Mouse (Mus musculus): Measurements from ENCODE around the gene Bin2.
A peak's percentile ranks its signal among the peaks of the same experiment; 100 is the strongest.

Bin2 gene

GRCm38 (mm10) chr15:100683041-100683440 is 13.7 kb upstream of the Bin2 start:
- peak; percentile 33 for DNase-seq (ENCODE audit: low read depth, low spot score)

GRCm38 (mm10) chr15:100681770-100682169 is 12.4 kb upstream of the Bin2 start:
- DNase-seq (ENCODE audit: low read depth, low spot score): no peak

DNA sequence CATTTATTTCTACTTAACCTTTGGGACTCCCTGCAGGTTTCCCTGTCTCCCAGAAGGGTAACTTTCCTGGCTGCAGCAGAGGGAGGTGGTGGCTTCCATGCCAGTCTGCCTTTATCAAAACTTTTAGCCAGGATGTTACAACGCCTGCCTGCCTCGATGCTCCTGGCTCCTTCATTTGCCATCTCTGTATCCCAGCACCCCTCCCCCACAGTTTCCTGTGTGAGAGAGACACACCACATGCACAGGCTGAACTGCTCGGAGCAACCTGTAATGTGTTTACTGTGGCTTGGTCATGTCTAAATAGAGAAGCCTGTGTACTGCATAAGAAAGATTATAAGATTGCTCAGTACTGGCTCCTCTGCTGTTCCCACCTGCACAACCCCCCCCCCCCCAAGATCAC is 11.0 kb upstream of the Bin2 start:
- DNase-seq (ENCODE audit: low read depth, low spot score): no peak

DNA sequence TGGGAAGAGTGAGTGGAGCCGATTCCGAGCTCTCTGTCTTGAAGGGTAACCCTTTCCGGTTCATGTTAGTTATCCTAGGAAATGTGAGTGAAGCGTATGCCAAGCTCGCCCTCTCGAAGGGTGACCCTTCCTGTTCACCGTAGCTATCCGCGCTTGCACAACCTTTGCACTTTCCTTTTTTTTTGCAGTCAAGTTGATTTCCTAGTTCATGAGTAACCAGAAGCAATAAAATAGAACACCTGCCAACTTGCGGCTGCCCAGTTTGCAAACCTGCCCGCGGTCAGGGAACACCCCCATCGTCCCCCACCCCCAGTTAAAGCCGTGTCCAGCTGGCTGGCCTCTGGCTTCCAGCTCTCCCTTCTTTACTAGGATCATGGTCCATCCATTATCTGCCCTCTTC is 9.7 kb upstream of the Bin2 start:
- no peak for DNase-seq (ENCODE audit: low read depth, low spot score)

DNA sequence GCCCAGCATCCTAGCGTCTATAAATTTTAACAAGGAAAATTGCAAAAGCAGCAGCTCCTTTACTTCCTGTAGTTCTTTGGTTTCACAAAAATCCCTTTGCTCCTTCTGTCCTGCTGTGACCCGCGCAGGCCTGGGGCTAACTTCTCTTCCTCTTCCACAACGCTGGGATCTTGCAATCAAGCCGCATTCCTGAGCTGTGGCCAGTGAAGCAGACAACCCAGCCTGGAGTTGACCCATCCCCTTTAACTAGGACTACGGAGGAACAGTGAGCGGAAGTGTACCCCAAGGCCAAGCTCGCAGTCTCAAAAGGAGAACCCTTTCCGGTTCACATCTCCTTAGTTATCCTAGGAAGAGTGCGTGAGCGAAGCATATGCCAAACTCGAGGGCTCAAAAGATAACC is 9.2 kb upstream of the Bin2 start:
- DNase-seq (ENCODE audit: low read depth, low spot score): no peak

GRCm38 (mm10) chr15:100677675-100678074 is 8.3 kb upstream of the Bin2 start:
- DNase-seq (ENCODE audit: low read depth, low spot score): no peak

GRCm38 (mm10) chr15:100676521-100676920 is 7.2 kb upstream of the Bin2 start:
- no peak for DNase-seq (ENCODE audit: low read depth, low spot score)

GRCm38 (mm10) chr15:100675486-100675885 is 6.1 kb upstream of the Bin2 start:
- no peak for DNase-seq (ENCODE audit: low read depth, low spot score)

- DNase-seq (ENCODE audit: low read depth, low spot score): no peak
Measured at GRCm38 (mm10) chr15:100674566-100674965, 5.2 kb upstream of the Bin2 start.

- DNase-seq (ENCODE audit: low read depth, low spot score): no peak
Measured at GRCm38 (mm10) chr15:100673585-100674391, 4.4 kb upstream of the Bin2 start.

DNA sequence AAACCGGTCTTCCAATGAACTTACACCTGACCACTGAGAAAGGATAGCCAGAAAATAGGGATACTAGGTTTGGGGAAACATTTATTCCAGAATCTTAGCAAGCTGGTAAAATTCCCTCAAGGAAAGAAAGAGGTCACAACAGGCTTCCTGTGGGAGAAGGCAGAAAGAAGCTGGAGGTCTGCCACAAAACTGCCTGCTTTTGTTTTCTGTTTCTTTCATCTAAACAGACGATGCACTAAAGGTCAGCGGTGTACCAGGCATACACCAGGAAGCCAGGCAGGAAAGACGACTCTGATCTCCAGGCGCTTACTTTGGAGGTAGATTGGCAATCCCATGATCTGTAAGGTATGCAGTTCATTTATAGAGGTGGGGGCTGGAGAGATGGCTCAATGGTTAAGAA is 1.5 kb upstream of the Bin2 start:
- no peak for DNase-seq (ENCODE audit: low read depth, low spot score)

- DNase-seq (ENCODE audit: low read depth, low spot score): no peak
Measured at GRCm38 (mm10) chr15:100670004-100670403, 651 bp upstream of the Bin2 start.

DNA sequence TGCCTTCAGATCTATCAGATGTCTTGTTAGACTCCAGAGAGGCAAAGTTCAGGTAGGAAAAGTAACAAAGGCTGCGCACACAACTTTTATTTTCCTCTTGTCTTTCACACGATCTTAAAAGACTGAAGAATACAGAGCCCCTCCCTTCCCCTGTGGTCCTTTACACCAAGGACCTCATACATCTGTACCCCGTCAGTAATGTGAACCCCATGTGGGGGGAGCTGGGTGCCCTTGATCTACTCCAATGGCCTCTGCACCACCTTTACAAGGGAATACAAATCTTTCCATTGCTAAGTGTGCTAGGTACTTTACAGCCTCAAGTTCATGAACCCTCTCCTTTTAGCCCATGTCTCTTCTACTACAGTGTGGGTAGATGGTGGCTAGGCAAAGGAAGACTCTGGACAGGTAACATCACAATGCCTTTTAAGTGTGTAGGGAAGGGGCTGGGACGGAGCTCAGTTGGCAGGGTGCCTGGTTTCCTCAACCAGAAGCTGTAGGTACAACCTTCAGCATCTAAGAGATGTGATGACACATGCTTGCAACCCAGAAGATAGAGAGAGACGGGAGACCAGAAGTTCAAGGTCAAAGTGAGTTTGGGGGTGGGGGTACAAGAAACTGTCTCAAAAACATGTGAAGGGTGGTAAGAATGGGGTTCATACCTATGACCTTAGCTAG is 1.3 kb downstream of the Bin2 start:
- no peak for DNase-seq (ENCODE audit: low read depth, low spot score)

- no peak for DNase-seq (ENCODE audit: low read depth, low spot score)
Measured at GRCm38 (mm10) chr15:100667420-100667819, 1.9 kb downstream of the Bin2 start.

DNA sequence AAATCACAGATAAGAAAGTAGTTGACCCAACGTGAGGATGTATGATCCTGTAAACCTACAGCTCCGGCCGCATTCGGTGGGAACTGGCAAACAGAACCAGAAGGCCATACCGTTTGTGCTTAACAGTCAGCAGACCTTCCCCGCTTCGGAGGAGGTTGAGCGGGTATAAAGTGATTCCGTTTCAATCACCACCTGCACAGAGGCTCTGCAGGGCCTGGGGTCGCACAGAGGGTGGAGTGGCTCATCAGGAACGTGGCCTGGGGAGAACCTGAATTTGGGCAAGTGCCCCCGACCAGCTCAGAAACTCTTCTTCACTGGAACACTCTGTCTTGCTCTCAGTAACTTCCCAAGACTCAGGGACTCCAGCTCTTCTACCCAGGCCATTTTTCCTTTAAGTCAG is 2.5 kb downstream of the Bin2 start:
- no peak for DNase-seq (ENCODE audit: low read depth, low spot score)

DNA sequence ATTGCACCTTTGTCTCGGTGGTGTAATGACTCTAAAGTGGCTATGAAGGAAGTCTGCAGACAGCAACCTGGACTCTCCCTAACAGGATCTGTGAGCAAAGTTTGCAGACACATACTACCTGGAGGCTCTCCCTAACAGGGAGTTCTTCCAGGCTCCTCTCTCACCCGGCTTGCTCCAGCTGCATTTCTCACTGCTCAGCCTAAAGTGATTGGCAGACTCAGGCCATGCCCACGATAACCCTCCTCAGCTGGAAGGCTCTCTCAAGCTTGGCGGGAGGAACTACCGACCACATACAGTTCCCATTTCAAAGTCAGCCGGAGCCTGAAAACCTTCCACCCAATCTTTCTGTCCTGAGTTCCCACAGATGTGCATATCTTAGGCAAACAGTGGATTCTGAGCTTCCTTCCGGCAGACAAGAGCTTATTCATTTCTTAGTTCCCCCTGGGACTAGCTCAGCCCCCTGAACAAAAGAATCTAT is 3.1 kb downstream of the Bin2 start:
- no peak for DNase-seq (ENCODE audit: low read depth, low spot score)

DNA sequence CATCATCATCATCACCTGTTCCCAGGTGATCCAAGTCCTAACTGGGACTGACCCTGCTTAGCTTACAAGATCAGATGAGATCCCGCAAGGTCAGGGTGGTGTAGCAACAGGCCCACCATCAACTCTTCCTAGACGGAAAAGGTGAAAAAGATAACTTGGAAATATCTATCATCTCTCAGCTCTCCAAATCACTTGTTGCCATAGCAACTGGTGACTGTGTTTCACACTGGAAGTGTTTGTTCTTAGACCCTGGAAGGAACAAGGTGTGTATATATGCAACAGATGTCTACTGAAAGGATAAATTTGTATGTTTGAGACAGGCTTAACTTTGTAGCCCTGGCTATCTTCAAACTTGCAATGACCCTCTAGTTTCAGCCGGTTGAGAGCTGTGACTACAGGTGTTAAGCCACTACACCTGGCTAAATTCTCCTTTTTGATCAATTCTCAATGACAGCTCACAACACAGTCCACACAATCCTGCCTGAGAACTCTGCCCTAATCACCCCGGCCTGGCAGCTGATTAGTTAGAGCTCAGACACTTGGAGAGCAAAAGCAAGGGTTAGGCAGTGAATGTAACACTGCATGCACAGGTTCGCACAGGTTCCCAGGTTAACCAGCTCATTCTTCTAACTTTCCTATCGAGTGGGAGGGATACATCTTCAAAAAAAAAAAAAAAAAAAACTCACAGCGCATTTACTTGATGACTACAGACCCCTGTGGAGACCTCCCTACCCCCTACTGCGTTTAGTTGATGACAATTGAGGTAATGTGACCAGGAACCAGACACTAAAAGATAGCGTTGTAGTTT is 3.7 kb downstream of the Bin2 start:
- DNase-seq (ENCODE audit: low read depth, low spot score): no peak

DNA sequence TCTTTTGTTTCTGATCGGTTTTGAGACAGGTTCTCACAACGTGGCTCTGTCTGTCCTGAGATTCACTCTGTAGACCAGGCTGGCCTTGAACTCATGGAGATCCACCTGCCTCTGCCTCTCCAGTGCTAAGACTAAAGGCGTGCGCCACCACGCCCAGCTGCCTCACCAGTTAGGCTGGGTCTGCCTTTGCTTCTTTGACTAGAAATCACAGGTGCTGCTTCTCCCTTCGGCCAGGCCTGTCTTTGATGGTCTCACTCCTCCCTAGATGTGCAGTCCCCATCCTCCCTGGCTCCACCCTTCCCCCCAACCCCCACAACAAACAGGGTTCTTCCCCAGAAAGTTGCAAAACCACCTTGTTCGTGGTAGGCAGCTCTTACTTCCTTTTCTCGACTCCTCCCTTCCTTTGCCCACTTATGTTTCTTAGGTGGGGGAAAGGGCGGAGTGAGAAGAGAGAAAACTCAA is 4.5 kb downstream of the Bin2 start:
- DNase-seq (ENCODE audit: low read depth, low spot score): no peak

GRCm38 (mm10) chr15:100660805-100661204 is 8.5 kb downstream of the Bin2 start:
- DNase-seq (ENCODE audit: low read depth, low spot score): no peak

DNA sequence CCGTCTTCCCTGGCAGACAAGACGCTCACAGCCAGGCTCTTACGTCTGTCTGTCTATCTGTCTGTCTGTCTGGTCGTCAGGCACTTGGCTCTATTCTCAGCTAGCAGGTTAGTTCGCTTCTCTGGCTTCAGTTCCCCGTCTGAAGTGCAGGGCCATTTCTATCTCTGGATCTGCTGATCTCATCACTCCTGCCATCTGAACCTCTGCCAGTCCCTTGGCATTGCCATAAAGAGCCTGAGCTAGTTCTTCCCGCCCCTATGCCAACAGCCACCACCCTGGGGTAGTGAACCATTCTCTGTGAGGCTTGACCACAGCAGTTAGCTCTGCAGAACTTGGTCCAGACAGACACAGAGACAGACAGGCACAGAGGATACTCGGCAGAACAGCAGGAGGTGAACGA is 9.0 kb downstream of the Bin2 start:
- no peak for DNase-seq (ENCODE audit: low read depth, low spot score)

GRCm38 (mm10) chr15:100655201-100655600 is 14.2 kb downstream of the Bin2 start:
- no peak for DNase-seq (ENCODE audit: low read depth, low spot score)

DNA sequence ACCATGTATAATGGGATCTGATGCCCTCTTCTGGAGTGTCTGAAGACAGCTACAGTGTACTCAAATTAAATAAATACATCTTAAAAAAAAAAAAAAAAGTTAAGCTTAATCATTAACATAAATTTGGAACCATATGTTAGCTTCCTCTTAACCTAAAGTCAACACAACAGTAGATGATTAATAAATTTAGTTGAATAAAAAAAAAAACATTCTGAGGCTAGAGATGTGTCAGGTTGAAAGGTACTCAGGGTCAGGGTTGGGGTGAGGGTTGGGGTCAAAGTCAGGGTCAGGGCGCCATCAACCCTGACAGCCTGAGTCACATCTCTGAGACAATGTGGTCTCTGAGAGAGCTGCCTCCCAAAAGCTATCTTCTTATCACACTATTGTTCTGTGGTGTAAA is 15.1 kb downstream of the Bin2 start:
- DNase-seq (ENCODE audit: low read depth, low spot score): no peak

Data from WW6 (cell line).